Mouse (Mus musculus) c-Kit-positive CD71-positive TER-119-negative erythroid progenitor cells, embryonic 14.5 days (primary cell): Measurements from ENCODE around the gene Prdx2.

Experiments
- DNase-seq: peaks from one replicate; pipeline ENCODE4 v3.0.0-alpha.2; 2013; ENCODE audit warnings: low read depth

Gene Prdx2

DNA sequence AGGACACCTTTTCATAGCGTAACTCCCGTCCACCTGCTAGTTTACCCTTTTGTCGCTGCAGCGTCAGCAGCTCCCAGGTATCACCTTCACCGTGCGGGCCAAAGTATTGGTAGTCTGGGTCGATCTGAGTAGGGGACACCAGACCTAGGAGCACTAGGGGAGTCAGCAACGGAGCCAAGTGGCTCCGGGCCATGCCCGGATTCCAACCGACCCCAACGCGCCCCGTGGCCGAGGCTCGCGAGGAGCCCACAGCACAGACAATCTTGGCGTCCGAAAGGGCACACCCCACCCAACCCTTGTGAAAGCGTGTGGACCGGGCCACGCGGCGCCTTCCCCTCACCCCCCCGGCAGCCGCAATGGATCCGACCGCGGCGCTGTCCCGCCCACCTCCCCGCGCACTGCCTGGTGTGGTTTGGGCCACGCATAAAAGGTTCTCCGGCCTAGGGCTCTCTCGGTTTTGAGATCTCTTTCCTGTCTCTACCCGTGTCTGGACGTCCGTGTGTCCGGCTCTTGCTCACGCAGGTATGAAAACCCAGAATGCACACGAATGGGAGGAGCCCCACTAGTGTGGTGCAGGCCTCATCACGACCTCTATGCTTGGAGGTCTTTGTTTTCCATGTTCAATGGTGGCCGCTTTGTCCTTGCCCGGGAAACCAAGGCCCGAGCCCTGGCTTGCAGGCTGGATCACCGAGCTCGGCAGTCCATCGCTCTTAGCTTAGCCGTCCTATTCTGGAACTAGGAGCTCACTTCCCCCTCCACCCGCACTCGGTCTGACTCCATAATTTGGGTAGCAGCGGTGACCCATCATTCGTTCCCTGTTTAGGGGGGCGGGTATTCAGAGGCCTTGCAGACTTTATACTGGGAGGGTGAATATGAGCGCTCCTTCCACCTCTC, at the start of gene Prdx2, which contains the start of the genes Gm49661 and Rnaseh2a:
Gene Prdx2, plus strand, starts transcription at position 347 of the 894 bp plus-strand sequence.
Gene Gm49661, minus strand, starts transcription at position 193 of the 894 bp plus-strand sequence.
Gene Rnaseh2a, minus strand, starts transcription at position 527 of the 894 bp plus-strand sequence.
- no peak for DNase-seq

DNA sequence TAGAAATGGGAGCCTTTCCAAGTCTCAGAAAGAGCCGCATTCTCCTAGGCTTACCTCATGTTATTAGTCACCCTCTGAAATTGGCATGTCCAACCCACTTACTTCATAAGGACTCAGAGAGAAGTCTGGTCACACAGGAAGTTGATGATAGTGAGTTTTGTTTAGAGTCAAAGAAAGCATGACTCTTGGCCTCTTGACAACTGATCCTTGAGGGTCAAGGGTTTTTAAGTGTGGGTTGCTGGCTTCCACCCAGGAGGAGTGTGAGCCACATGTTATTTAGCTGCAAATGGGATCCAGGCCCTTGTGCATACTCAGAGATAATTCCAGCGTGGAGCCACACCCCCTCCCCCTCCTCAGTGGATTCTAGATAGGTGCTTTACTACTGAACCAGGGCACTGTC, 47.8 kb upstream of the Prdx2 start:
- no peak for DNase-seq

DNA sequence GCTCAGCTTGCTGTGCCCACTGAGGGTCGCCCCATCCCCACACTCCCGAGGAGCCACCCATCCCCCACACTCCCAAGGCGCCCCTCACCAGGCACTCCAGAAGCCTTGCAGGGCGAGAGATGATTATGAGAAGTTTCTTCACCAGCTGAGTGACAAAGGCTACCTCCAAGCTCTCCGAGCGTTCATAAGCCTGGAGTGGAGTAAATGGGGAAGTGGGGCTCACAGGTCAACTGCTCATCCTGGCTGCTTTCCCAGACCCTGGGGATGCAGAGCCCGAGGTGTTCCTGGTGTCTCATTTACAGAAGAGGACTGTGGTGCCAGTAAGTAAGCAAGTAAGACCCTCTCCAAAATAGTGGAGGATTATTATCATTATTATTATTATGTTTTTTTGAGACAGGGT, 43.8 kb upstream of the Prdx2 start:
- no peak for DNase-seq

DNA sequence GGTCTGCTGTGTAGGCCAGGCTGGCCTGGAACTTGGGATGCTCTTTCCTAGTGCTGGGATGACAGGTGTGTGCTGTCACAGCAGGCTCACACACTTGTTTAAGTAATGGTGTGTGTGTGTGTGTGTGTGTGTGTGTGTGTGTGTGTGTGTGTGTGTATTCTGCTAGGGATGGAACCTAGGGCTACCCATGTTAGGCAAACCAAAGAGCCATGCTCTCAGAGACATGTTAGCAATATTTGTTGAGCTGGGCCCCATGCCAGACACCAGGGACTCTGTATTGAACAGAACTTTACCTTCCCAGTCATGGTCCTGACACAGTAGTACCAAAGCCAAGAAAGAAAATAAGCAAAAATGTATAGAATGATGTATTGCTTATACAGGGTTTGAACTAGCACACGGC, 41.9 kb upstream of the Prdx2 start:
- DNase-seq = no peak

DNA sequence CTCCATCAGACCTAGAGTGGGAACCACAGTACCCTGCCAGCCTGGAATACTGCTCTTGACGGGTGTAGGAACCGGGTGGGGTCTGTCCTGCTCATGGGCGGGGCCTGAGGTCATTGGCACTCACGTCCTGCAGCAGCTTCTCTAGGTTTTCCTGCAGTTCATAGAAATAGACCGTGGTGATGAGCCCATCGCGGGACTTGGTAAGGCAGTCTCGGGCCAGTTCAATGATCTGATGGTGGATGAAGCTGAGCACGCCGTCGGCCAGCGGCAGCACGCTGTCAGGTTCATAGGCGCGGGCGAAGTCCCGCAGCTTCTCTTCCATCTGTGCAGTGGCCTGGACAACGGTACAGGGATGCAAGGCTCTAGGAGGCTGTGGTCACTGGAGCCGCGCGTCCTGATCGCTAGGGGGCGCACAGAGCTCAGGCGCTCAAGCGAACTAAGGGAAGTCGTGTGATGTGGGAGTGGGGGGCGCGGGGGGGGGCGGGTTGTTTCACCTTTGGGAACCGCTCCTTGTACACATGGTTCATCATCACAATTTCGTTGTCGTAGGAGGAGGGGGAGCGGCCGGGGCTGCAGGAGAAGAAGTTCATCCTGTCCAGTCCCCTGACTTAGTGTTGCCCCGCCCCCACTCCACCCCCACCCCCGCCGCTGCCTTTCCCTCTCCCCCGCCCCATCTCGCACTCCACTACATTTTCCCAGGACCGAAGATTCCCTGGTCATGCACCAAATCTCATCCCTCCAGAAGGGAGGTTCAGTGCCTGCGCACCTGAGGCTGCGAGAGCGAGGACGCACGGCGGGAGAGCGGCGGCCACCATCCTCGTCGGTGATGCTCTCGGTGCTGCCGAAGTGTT, 40.7 kb upstream of the Prdx2 start:
- DNase-seq = no peak

DNA sequence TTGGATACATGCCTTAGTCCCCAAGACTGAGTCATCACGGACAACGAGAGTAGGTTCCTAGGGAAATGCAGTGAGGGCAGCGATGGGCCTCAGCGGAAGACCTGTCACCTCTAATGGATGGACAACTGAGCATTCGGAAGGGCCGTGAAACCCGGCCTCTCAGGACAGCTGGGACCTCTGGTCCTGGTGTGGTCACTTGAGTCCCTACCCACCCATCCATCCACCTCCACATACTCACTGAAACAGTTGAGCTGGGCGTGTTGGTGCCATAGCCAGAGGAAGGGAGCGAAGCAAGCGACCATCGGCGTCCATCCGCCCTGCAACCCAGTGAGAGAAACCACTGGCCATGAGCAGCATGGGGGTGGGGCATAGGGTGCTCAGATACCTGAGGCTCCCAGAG, 38.8 kb upstream of the Prdx2 start:
- no peak for DNase-seq

DNA sequence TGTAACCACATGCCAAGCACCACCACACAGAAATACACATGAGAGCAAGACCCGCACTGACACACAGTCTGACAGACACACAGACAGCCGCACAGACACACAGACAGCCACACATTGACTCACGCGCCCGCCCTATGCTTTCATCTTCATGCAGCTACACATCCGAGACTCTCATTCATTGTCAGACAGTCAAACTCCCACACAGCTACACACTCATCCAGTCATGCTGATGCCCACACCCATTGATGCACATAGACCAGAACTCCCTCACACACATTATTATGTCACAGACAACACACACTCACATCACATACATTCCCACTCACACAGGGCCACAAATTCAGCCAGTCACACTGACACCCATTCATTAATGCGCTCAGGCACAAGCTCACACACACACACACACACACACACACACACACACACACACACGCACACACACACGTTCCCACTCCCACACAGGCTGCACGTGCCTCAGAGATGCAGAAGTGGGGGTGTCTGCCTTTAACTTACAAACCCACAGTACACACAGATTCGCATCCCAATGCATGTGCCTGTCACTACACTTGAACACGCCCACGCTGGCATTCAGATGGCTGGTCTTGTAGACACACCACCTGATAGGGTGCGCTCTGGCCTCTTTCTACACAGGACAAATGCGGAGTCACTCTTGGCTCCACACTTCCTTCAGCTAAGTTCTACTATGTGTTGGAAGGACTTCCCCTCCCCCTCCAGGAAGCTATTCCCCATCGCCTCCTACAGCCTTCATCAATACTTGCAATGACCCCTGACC, 35.4 kb upstream of the Prdx2 start:
- no peak for DNase-seq

DNA sequence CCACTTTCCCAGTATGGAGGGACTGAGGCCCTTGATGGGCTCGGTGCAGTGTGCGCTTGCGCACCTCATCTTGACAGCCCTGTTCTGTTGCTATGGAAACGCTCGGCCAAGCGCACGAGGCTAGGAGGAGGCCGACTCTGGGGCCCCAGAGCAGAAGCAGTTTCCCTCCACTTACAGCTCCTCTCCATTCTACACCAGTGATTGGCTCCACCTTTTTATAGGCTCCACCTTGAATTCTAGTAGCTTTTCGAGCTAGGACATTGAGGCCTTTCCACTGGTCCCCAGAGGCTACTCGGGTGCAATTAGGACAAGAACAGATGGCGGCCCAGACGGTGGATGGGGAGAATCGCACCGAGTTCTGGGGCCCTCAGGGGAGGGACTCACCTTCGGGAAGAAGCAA, 34.5 kb upstream of the Prdx2 start:
- DNase-seq = no peak

DNA sequence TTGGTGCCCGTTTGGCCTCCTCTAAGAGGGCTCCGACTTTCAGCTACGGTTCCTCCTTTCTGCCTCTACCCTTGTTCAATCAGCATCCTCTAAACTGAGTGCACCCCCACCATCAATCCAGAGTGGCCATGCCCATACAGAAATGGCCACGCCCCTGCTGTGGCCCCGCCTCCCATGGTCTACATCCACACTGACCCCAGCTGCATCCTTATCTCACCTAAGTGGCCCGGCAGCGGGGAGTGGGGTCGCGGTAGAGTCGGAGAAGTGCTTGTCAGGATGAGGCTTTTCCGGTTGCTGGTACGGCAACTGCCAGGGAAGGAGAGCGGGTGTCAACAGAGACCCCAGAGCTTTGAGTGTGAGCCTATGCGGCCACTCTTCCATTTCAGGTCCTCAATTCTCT, 33.9 kb upstream of the Prdx2 start:
- DNase-seq = no peak

DNA sequence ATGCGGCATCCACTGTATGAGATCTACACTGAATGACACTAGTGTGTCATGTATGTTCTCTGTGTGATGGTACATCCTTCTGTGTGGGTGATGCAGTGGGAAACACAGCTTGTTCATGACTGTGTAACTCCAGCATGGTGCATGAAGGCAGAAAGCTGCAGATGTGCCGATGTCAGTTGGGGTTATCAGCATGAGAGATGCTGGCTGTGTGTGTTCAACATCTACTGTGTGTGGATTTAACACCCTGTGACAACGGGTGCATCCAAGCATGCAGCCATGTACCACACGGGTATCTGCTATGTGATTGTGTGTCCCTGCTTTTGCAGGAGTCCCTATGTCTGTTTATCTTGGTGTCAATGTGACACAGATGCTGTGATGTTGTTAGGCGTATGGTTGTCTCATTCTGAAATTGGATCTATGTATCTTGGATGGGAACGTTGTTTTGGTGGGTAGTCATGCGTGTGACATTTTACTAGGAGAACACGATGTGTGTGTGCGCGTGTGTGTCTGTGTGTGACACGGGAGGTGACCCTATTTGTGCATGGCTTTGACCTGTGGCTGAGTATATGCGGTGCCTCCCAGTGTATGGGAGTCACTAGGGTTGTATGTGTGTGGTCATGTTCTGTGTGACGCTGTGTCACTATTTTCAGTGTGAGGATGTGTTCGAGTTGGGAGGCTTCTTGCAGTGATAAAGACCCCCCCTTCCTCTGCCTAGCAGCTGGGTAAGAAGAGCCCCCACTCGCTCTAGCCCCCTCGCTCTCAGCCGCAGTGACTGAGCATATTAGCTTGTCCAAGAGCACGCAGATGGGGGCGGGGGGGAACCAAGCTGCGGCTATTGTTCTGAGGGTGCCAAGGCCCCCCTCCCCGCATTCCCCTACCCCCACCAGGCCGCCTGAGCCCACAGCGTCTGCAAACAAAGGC, 33.1 kb upstream of the Prdx2 start:
- DNase-seq = no peak

DNA sequence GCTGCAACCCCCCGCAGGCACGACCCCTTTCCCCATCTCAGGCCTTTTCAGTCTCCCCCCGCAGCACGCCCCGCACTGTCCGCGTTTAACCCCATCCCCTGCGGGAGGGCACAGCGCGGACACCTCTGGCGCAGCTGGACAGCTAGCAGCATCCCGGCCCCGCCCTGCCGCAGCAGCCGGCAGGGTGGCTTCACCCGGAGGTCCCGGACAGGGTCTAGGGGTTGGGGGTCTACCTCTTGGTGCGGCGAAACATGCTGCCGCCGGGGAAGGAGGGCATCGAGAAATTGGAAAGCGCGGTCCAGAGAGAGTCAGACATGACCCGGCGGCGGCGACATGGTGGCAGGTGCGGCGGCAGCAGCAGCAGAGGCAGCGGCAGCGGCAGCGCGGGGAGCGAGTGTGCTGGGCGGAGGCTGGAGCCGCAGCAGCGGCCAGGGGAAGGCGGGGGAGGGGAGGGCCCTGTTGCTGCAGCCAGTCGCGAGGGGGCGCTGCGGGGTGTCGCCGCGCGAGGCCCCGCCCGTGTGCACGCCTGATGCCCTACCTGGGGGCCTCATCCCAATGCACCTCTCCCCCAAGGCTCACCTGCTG, 32.3 kb upstream of the Prdx2 start, which contains the start of gene Mast1:
Gene Mast1, minus strand, starts transcription at position 398 of the 585 bp plus-strand sequence.
- no peak for DNase-seq

DNA sequence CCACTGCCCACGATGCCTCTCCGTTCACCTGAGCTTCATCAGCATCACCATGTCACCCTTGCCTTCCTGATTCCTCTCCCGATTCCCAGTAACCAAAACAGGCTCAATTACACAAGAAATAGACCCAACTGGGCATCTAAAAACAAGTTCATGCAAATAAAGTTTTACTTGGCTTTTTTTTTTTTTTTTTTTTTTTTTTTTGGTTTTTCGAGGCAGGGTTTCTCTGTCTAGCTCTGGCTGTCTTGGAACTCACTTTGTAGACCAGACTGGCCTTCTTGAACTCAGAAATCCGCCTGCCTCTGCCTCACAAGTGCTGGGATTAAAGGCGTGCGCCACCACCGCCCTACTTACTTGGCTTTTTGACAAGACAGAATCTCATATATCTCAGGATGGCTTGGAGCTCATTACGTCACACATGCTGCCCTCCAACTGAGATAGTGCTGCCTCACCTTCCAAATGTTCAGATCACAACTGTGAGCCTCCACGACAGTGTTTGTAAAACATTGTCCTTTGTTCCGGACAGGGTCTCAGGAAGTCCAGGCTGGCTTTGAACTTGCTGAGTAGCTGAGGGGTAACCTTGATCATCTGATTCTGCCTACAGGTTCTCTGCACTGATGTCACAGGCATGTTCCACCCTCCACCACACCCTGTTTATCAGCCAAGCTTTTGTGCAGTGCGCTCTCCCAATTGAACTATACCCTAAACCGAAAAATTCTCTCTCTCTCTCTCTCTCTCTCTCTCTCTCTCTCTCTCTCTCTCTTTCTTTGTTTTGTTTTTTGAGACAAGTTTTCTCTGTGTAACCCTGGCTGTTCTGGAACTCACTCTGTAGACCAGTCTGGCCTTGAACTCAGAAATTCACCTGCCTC, 31.5 kb upstream of the Prdx2 start:
- no peak for DNase-seq

DNA sequence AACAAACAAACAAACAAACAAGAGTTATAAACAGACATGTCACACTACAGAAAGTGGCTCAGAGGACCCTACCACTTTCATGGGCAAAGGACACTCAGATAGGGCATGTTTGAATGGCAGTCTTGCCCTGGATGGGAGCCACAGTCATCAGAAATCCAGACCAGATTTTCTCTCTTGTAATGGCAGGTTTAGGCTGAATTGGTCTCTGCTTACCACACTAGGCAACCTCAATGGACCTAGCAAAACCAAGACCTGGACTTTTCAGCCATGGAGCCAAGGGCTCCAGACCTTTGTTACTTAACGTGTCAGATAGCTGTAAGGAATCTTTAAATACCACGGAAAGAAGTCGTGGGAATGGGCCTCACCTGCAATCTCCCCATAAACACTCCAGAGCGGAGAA, 25.7 kb upstream of the Prdx2 start:
- DNase-seq = no peak

DNA sequence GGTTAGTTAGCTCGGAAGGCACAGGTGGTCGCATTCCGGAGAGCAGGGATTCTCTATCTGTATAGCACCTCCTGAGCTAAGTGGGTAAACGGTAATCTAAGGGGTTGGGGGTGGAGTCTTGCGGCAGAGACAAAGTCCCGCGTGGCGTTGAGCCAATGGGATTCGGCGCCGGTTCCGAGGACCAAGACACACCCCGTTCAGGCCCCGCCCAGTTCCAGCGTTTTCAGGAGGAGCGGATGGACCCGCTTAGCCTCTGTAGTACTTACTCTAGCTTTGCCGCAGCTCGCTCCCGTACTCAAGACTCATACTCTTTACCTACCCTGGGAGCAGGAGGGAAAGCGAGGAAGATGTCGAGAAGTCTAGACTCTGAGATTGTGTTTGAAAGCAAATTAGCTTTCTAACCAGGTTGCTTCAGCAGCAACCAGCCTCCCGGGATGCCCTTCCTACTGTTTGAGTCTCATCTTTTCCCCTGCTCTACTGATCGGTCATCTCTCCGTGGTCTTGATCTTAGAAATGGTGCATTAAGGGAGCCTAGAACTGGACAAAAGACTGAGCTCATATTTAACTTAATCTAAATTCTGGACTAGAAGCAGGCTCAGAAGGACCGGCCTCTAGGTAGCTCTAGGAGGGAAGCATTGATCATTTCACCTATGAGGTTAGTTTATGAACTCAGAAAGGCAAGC, 24.8 kb upstream of the Prdx2 start:
- DNase-seq = peak; percentile 81

DNA sequence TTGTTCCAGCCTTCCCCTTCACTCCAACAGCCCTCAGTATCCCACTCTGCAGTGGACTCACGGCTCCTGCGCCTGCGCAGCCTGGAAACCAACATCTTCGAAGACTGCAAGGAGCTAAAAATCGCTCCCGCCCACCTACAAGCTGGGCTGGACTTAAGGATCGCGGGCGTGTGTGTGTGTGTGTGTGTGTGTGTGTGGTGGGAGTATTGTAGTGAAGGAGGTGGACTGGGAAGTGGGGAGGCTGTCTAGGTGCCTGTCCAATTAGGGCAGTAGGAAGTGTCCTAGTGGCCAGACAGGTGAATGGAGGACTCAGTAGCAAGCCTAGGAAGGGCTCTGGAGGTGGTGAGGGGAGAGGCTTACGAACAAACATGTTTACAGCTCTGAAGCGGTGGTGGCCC, 24.2 kb upstream of the Prdx2 start:
- DNase-seq = no peak

DNA sequence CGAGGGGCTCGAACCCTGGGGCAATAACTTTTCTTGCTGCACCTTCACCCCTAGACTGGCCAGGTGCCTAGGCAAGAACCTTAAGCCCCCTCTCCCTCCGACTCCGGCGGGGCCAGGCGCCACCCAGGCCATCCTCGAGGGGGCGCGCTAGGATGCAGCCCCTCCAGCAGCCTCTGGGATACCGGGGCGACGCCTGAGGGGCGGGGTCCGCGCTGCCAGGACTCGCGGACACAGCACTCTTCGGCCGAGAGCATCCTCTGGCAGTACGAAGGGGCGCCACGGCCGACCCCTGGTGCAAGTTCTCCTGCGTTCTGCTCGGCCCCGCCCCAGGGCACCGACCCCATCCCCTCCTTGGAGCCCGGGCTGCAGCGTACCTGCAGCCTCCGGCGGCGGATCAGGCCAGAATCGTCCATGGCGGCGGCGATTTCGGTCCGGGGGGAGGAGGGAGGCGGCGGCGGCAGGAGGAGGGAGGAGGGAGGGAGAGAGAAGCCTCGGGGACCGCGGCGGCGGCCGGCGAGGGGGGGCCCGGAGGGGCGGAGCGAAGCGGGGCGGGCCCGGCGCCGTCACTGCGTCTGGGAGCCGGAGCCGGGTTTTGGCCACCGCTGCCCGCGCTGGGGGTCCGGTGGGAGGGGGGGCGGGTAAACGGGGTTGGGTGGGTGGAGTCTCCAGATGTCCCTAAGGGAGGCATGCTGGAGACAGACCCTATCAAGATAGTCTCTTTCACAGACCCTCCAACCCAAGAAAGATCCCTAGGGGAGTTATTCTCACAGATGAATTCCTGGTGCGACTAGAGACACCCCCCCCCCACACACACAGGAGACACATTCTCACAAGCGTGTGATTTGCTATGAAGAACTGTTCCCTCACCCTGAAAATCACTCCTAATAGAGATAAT, 23.5 kb upstream of the Prdx2 start:
- DNase-seq = no peak

DNA sequence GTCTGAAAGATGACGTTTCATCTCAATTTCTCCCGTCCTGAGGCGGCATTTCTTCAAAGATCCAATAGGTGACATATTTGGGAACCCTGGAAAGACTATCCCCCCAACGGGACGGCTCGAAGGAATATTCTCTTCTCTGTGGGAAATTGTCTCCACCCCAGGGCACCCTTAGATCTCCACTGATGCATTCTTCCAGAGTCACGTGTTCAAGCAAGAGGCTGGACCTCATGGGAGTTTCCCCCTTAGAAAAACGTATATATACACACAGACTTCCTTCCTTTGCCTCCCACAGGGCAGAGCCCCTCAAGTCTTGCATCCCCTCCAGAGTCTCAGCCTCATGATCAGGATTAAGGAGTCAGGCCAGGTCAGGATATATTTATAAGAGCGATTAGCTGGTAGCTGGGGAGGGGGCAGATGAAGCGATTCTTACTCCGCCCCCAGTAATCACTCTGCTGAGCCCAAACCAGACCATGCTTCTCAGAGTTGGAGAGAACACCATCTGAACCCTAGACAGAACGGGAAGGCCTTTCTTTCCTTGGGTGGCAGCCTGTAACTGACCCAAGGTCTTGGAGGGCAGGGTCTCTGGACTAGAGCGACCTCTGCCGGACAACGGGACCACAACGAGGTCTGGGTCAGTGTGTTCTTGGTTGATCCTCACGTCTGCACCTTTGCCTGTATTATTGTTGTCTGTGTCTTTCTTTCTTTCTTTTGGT, 22.7 kb upstream of the Prdx2 start, which contains the start of gene Rtbdn:
Gene Rtbdn, plus strand, starts transcription at position 464 of the 713 bp plus-strand sequence.
- no peak for DNase-seq
